Mouse (Mus musculus) liver, embryonic 13.5 days (tissue): ENCODE results near the gene Vps37b. TPM values are rescaled to one million over a fixed set of nuclear protein-coding genes. Genes with fewer than 3 reads are reported as not detected.
"Not testable (repeated sequence)": the region's sequence is repeated elsewhere in the genome, so short reads cannot be mapped to it uniquely, and the experiment has no call there.

Experiments used
- ATAC-seq: fragments of 200-750 bp; cut with Nextera tagmentation; 2 replicates; pipeline ENCODE4 v1.8.0; 2017; ENCODE audit warnings: low read depth, mild to moderate bottlenecking, moderate number of reproducible peaks, moderate library complexity
- DNase-seq: peaks from one replicate; pipeline ENCODE4 v3.0.0; 2022
- H3K27ac ChIP-seq: fragments of 300-500 bp; sonication (generic); 2 replicates; pipeline ENCODE4 v1.5.1; 2015; ENCODE audit warnings: moderate library complexity, mild to moderate bottlenecking, inconsistent platforms
- H3K27me3 ChIP-seq: fragments of 300-500 bp; sonication (generic); 2 replicates; pipeline ENCODE4 v1.6.1; 2015; ENCODE audit warnings: mild to moderate bottlenecking, inconsistent platforms
- H3K36me3 ChIP-seq: fragments of 300-500 bp; sonication (generic); 2 replicates; pipeline ENCODE4 v1.6.1; 2015; ENCODE audit warnings: mild to moderate bottlenecking, inconsistent platforms
- H3K4me1 ChIP-seq: fragments of 300-500 bp; sonication (generic); replicated peaks from 2 replicates; pipeline ENCODE4 v1.6.1; 2015; ENCODE audit warnings: inconsistent platforms
- H3K4me2 ChIP-seq: fragments of 300-500 bp; sonication (generic); 2 replicates; pipeline ENCODE4 v1.6.1; 2015; ENCODE audit warnings: inconsistent platforms, mild to moderate bottlenecking, moderate library complexity
- H3K4me3 ChIP-seq: fragments of 300-500 bp; sonication (generic); replicated peaks from 2 replicates; pipeline ENCODE4 v1.5.1; 2015; ENCODE audit warnings: mild to moderate bottlenecking, inconsistent platforms
- H3K9ac ChIP-seq: fragments of 300-500 bp; sonication (generic); 2 replicates; pipeline ENCODE4 v1.6.1; 2015; ENCODE audit warnings: mild to moderate bottlenecking, inconsistent platforms
- H3K9me3 ChIP-seq: fragments of 300-500 bp; sonication (generic); replicated peaks from 2 replicates; pipeline ENCODE4 v1.6.1; 2016; ENCODE audit warnings: inconsistent platforms
- WGBS: fragments of 180-500 bp; shearing (Covaris S2); methylation state at CpG from one replicate; pipeline ENCODE4 v1.1.7; 2015; ENCODE audit not compliant: insufficient replicate concordance; 5-methylcytosine and 5-hydroxymethylcytosine counted together
- polyA plus RNA-seq: library from polyadenylated mRNA; unstranded; fragments of >200 nt; fragmentation: Nextera tagmentation; extraction: Ambion mirVana; gene quantifications from 2 replicates; pipeline ENCODE4 v1.2.1, GENCODE M21; 2015

Vps37b gene
- polyA plus RNA-seq, 1 experiment from 2014 or later = 16.1 TPM

GRCm38 (mm10) chr5:124059677-124060076 lies 27.6 kb upstream of the Vps37b start:
- peak overlapping the region; percentile 15; the same call in 1 of the 2 replicates for H3K4me2 ChIP-seq
- H3K9ac ChIP-seq = no peak overlapping the region

GRCm38 (mm10) chr5:124058749-124059148 lies 26.7 kb upstream of the Vps37b start:
- Histone ChIP-seq H3K27ac (no peak overlapping the region), H3K9me3 (peaks cover 2% of the 10 kb centered on the region; the same call in 1 of the 2 replicates), H3K4me1 (peaks cover 4% of the 10 kb centered on the region), H3K36me3 (no peaks in the 10 kb centered on the region), H3K4me3 (no peak overlapping the region), H3K4me2 (no peak overlapping the region), H3K9ac (no peak overlapping the region), H3K27me3 (no peaks in the 10 kb centered on the region)
- no peak for DNase-seq
- ATAC-seq = no peak
- WGBS = 74% methylated on average over 7 of the region's 7 CpGs

More at GRCm38 (mm10) chr5:124059677-124060076, 27.6 kb upstream of the Vps37b start:
- no peak for DNase-seq
- peak overlapping the region; percentile 10; the same call in 1 of the 2 replicates for H3K27ac ChIP-seq
- H3K36me3 ChIP-seq = no peaks in the 10 kb centered on the region
- 18% methylated on average over 5 of the region's 5 CpGs for WGBS
- H3K4me3 ChIP-seq = no peak overlapping the region
- H3K9me3 ChIP-seq = peaks cover 2% of the 10 kb centered on the region; the same call in 1 of the 2 replicates
- ATAC-seq = no peak
- no peaks in the 10 kb centered on the region for H3K27me3 ChIP-seq
- peaks cover 4% of the 10 kb centered on the region for H3K4me1 ChIP-seq

- Histone ChIP-seq H3K9ac (no peak overlapping the region), H3K4me3 (no peak overlapping the region), H3K4me1 (peaks cover 20% of the 10 kb centered on the region), H3K27ac (no peak overlapping the region), H3K9me3 (peaks cover 2% of the 10 kb centered on the region; the same call in 1 of the 2 replicates), H3K4me2 (no peak overlapping the region), H3K36me3 (no peaks in the 10 kb centered on the region), H3K27me3 (no peaks in the 10 kb centered on the region)
- DNase-seq (no peak), ATAC-seq (no peak)
- 71% methylated on average over 4 of the region's 4 CpGs for WGBS
Measured at GRCm38 (mm10) chr5:124056956-124057355, 24.9 kb upstream of the Vps37b start.

- H3K4me1 ChIP-seq = peaks cover 27% of the 10 kb centered on the region
- no peak overlapping the region for H3K27ac ChIP-seq
- 98% methylated on average over 1 of the region's 1 CpGs for WGBS
- H3K9me3 ChIP-seq = peaks cover 2% of the 10 kb centered on the region; the same call in 1 of the 2 replicates
- no peak overlapping the region for H3K4me3 ChIP-seq
- no peaks in the 10 kb centered on the region for H3K36me3 ChIP-seq
- no peak overlapping the region for H3K4me2 ChIP-seq
- DNase-seq (no peak), ATAC-seq (no peak)
- H3K9ac ChIP-seq = no peak overlapping the region
- no peaks in the 10 kb centered on the region for H3K27me3 ChIP-seq
Measured at GRCm38 (mm10) chr5:124056219-124056618, 24.1 kb upstream of the Vps37b start.

GRCm38 (mm10) chr5:124052641-124053040 lies 20.6 kb upstream of the Vps37b start:
- not testable (repeated sequence) for H3K36me3 ChIP-seq, H3K9me3 ChIP-seq, H3K27me3 ChIP-seq, DNase-seq, ATAC-seq
- Histone ChIP-seq H3K4me2 (peak overlapping the region; percentile 68), H3K4me3 (peak overlapping the region; percentile 56; the same call in 1 of the 2 replicates), H3K4me1 (peaks cover 63% of the 10 kb centered on the region), H3K27ac (peak overlapping the region; percentile 97), H3K9ac (peak overlapping the region; percentile 66)
- WGBS = 74% methylated on average over 7 of the region's 7 CpGs

- Histone ChIP-seq H3K36me3 (no peaks in the 10 kb centered on the region), H3K27ac (peak overlapping the region; percentile 97), H3K9ac (peak overlapping the region; percentile 66), H3K4me2 (peak overlapping the region; percentile 68), H3K4me3 (peak overlapping the region; percentile 56), H3K4me1 (peaks cover 68% of the 10 kb centered on the region), H3K27me3 (no peaks in the 10 kb centered on the region), H3K9me3 (peaks cover 2% of the 10 kb centered on the region; the same call in 1 of the 2 replicates)
- DNase-seq (peak; percentile 93), ATAC-seq (peak; percentile 96)
- 19% methylated on average over 11 of the region's 11 CpGs for WGBS
Measured at GRCm38 (mm10) chr5:124051899-124052491, 19.9 kb upstream of the Vps37b start.

- ATAC-seq (no peak), DNase-seq (no peak)
- Histone ChIP-seq H3K27ac (peak overlapping the region; percentile 97), H3K4me1 (peaks cover 74% of the 10 kb centered on the region), H3K9me3 (no peaks in the 10 kb centered on the region), H3K4me2 (peak overlapping the region; percentile 68), H3K36me3 (no peaks in the 10 kb centered on the region), H3K4me3 (peak overlapping the region; percentile 56), H3K27me3 (no peaks in the 10 kb centered on the region), H3K9ac (peak overlapping the region; percentile 66)
- 22% methylated on average over 14 of the region's 14 CpGs for WGBS
Measured at GRCm38 (mm10) chr5:124050095-124051050, 18.3 kb upstream of the Vps37b start.

- Histone ChIP-seq H3K4me3 (peak overlapping the region; percentile 56), H3K4me2 (peak overlapping the region; percentile 68), H3K36me3 (no peaks in the 10 kb centered on the region), H3K27ac (peak overlapping the region; percentile 97), H3K27me3 (no peaks in the 10 kb centered on the region), H3K4me1 (peaks cover 74% of the 10 kb centered on the region), H3K9ac (peak overlapping the region; percentile 66), H3K9me3 (no peaks in the 10 kb centered on the region)
- ATAC-seq (no peak), DNase-seq (no peak)
- 54% methylated on average over 15 of the region's 15 CpGs for WGBS
Measured at GRCm38 (mm10) chr5:124049249-124050045, 17.4 kb upstream of the Vps37b start.

GRCm38 (mm10) chr5:124046741-124047401 lies 14.8 kb upstream of the Vps37b start:
- no peak overlapping the region for H3K9ac ChIP-seq
- no peak for ATAC-seq
- no peaks in the 10 kb centered on the region for H3K9me3 ChIP-seq
- 66% methylated on average over 7 of the region's 7 CpGs for WGBS
- H3K4me3 ChIP-seq = no peak overlapping the region
- no peaks in the 10 kb centered on the region for H3K27me3 ChIP-seq
- H3K36me3 ChIP-seq = no peaks in the 10 kb centered on the region
- 0 out of 2 replicates have a peak overlapping the region, but pooled peaks have one; percentile 40 for H3K27ac ChIP-seq
- DNase-seq = no peak
- peaks cover 68% of the 10 kb centered on the region for H3K4me1 ChIP-seq
- no peak overlapping the region for H3K4me2 ChIP-seq

- Histone ChIP-seq H3K4me1 (peaks cover 54% of the 10 kb centered on the region), H3K9ac (no peak overlapping the region), H3K9me3 (no peaks in the 10 kb centered on the region), H3K27ac (no peak overlapping the region), H3K4me2 (no peak overlapping the region), H3K36me3 (no peaks in the 10 kb centered on the region), H3K4me3 (no peak overlapping the region), H3K27me3 (no peaks in the 10 kb centered on the region)
- ATAC-seq (no peak), DNase-seq (no peak)
- WGBS = 54% methylated on average over 11 of the region's 11 CpGs
Measured at GRCm38 (mm10) chr5:124045453-124046010, 13.5 kb upstream of the Vps37b start.
